Mouse (Mus musculus): ENCODE results near the gene Amot. TPM values are rescaled to one million over a fixed set of nuclear protein-coding genes. Genes with fewer than 3 reads are reported as not detected.

Amot gene
- polyA plus RNA-seq (2012; ENCODE audit: insufficient read depth, insufficient read length, missing spikeins), result 0.67 and 1.4 TPM in 2 replicates

GRCm38 (mm10) chrX:145504717-145505415 lies at the start of gene Amot:
Amot (minus strand) TSS chrX:145505181.
- no peak within 1 kb of the TSS for H3K27ac ChIP-seq (replicated peaks; ENCODE audit: low read depth, low read length)

DNA sequence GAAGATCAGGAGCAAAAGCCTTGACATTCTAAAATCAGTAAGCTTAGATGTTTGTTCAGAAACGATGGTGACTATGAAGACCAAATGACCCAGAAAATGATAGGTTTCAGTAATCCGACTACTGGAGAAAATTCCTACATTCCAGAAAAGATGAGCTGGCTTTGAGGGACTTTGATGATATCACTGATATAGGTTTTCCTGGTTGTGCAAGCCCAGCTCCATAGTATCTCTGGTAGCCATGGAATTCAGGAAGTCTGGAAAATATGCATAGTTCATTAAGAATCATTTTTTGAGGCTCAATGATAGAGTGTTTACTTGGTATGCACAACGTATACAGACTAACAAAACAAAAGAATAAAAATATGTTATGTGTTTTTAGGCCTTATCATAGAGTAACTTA lies 40.1 kb upstream of the Amot start:
- Histone ChIP-seq H3K27ac (replicated peaks; ENCODE audit: low read depth, low read length) (no peak overlapping the region), H3K4me3 (ENCODE audit: insufficient read depth, low read depth, low read length) (no peak overlapping the region), H3K4me1 (ENCODE audit: control insufficient read depth, insufficient read depth, insufficient read length, low read length) (no peaks in the 10 kb centered on the region)

More at GRCm38 (mm10) chrX:145504717-145505415, at the start of gene Amot:
- peak within 1 kb of the TSS; percentile 85 for H3K4me3 ChIP-seq (ENCODE audit: insufficient read depth, low read depth, low read length)
- no peaks in the 10 kb centered on the region for H3K4me1 ChIP-seq (ENCODE audit: control insufficient read depth, insufficient read depth, insufficient read length, low read length)

DNA sequence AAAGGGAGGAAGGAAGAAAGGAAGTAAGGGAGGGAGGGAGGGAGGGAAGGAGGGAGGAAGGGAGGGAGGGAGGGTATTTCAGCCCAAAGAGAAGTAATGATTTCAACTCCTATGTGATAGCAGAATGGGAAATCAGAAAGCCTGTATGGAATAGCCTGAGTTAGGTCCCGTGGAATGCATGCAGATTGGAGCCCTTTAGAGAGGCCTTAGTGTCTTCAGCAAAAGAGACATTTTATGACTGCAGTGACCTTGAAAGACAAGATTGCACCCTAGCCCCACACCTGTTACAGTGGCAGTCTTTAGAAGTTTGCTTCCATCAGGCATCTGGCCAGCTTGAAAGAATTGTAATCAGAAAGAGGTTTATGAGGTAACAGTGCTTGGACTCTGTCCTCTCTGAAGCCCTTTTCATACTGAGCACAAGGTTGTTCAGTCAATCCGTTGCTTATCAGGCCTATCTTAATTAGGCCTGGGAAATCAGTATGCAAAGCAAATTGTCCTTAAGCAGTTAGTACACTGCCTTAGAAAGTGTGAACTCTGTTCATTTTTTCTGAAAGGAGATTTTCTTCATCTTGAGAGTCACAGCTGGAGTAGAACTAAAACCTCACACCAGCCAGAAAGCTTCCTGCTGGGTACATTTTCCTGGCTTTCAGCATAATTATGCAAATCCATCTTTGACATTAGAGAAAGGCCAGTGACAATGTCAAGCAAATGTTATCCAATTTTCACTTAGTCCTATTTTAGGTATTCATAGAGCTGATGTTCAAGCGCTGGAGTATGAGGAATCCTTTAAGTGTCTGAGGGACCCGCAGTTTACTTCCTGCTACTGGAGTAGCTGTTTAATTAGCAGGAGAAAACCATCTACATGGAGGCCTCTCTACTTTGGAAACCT lies 38.9 kb upstream of the Amot start:
- no peaks in the 10 kb centered on the region for H3K4me1 ChIP-seq (ENCODE audit: control insufficient read depth, insufficient read depth, insufficient read length, low read length)
- no peak overlapping the region for H3K27ac ChIP-seq (replicated peaks; ENCODE audit: low read depth, low read length)
- no peak overlapping the region for H3K4me3 ChIP-seq (ENCODE audit: insufficient read depth, low read depth, low read length)

DNA sequence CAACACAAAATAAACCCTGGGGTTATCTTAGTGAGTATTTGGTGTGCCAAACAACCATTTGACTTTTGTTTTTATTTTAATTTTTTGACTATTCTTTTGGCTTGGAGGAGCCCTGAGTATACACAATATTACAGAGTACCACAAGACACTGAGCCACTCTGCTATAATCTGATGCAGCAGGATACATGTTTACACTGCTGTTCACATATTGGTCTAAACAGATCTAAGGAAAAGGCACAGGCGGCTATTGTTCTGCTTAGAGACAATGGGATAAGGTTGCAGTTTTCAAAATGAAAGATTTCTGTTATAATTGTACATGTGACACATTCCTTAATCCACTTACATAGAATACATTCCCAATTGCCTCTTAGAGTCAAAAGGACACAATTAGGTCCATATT lies 36.1 kb upstream of the Amot start:
- Histone ChIP-seq H3K4me3 (ENCODE audit: insufficient read depth, low read depth, low read length) (no peak overlapping the region), H3K27ac (replicated peaks; ENCODE audit: low read depth, low read length) (no peak overlapping the region), H3K4me1 (ENCODE audit: control insufficient read depth, insufficient read depth, insufficient read length, low read length) (no peaks in the 10 kb centered on the region)

- Histone ChIP-seq H3K4me1 (ENCODE audit: control insufficient read depth, insufficient read depth, insufficient read length, low read length) (no peaks in the 10 kb centered on the region), H3K4me3 (ENCODE audit: insufficient read depth, low read depth, low read length) (no peak overlapping the region), H3K27ac (replicated peaks; ENCODE audit: low read depth, low read length) (no peak overlapping the region)
Measured at GRCm38 (mm10) chrX:145540321-145540720, 35.3 kb upstream of the Amot start.

DNA sequence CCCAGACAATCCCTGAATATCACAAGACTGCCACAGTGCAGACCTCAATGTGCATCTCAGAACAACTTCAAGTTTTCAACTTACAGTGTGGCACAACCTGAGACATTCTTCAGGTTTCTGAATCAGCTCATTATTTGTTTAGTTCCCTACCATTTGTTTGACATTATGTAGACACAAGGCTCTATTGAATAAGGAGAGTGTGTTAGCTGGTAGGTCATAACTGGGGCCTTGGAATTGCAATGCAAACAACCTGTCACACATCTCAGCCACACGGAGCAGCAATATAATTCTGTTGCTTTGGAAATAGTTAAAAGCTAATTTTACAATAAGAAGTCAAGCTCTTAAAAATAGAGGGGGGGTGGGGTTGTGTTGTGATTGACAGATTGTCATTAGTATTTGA lies 24.6 kb upstream of the Amot start:
- Histone ChIP-seq H3K4me1 (ENCODE audit: control insufficient read depth, insufficient read depth, insufficient read length, low read length) (no peaks in the 10 kb centered on the region), H3K27ac (replicated peaks; ENCODE audit: low read depth, low read length) (no peak overlapping the region), H3K4me3 (ENCODE audit: insufficient read depth, low read depth, low read length) (no peak overlapping the region)

DNA sequence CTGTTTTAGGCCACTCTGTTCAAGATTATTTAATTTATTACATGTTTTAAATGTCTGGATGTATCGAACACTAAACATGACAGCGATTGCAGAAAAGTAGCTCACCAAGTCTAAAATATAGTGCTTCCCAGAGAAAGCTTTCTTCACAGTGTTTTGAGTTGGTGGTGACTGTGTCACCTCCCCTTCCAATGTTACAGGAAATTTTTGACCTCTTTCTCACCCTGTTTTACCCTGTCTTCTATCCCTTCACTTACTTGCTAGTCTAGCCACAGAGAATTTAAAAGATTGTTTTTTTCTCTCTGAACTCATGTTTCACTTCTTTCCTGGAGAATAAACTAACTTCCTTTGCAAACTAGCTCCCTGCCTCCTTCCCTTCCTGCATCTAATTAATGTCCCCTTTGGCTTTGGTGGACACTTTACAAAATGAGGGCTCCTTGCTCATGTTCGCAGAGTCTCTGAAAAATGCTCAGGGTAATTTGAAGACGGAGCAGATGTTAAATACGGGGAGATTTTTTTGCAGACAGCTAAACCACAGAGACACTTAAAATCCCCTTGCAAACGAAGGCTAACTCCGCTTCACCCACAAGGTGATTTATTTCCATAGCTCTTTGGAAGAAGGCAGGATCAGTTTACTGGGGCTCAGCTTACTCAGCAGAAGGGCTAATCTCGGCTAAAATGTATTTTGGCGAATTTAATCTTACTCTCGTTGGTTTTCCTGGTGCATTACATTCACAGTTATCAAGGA lies 11.5 kb upstream of the Amot start:
- Histone ChIP-seq H3K4me3 (ENCODE audit: insufficient read depth, low read depth, low read length) (no peak overlapping the region), H3K4me1 (ENCODE audit: control insufficient read depth, insufficient read depth, insufficient read length, low read length) (no peaks in the 10 kb centered on the region), H3K27ac (replicated peaks; ENCODE audit: low read depth, low read length) (no peak overlapping the region)

- H3K4me3 ChIP-seq (ENCODE audit: insufficient read depth, low read depth, low read length), result peak overlapping the region; percentile 25
Measured at GRCm38 (mm10) chrX:145515498-145516158, 10.6 kb upstream of the Amot start.

DNA sequence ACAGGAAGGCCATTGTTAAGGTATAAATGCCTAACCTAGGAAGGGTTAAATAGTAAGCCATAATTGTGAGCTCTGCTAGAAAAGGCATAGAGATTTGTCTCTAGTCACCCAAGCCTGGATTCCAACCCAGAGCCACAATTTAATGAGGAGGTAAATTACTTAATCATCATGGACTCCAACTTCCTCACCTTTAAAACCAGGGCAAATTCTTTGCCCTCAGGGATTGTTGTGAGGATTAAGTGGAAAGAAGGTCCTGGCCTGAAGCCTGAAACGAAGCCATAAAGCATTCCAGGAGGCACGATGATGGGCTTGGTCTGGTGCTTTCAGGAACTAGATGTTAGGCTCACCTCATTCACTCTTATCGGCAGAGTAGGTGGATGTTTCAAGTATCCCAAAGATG lies 5.7 kb upstream of the Amot start:
- Histone ChIP-seq H3K4me1 (ENCODE audit: control insufficient read depth, insufficient read depth, insufficient read length, low read length) (no peaks in the 10 kb centered on the region), H3K4me3 (ENCODE audit: insufficient read depth, low read depth, low read length) (no peak overlapping the region), H3K27ac (replicated peaks; ENCODE audit: low read depth, low read length) (no peak overlapping the region)

More at GRCm38 (mm10) chrX:145515498-145516158, 10.6 kb upstream of the Amot start:
- Histone ChIP-seq H3K4me1 (ENCODE audit: control insufficient read depth, insufficient read depth, insufficient read length, low read length) (no peaks in the 10 kb centered on the region), H3K27ac (replicated peaks; ENCODE audit: low read depth, low read length) (no peak overlapping the region)

DNA sequence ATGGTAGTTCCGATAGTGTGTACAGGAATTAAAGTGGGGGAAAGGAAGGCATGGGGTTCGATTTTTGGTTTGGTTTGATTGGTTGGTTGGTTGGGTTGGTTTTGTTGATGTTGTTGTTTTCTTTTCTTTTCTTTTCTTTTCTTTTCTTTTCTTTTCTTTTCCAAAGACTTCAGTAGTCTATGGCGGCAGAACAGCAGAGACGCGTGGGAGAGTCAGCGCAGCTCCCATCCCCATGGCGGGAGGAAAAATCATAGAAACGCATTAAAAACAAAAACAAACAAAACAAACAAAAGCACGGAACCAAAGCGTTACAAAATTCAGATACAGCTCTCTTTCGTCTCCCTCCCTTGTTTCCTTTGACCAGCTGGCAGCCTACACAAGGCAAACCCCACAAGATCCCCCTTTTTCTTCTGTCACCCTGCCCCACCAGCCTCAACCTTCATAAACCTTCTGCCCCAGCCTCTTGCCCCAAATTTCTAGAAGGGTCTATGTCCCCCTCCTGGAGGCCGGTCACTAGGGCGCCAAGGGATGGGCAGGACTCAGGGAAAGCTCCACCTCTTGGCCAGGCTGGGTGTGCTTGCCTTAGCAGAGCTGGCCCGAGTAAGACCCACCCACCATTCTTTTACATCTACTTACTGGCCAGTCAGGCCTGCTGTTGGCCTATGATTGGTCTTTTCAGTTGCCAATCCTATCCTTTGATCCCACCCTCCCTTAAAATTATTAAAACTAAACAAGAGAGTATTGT lies 648 bp upstream of the Amot start:
- Histone ChIP-seq H3K27ac (replicated peaks; ENCODE audit: low read depth, low read length) (no peak overlapping the region), H3K4me3 (ENCODE audit: insufficient read depth, low read depth, low read length) (peak overlapping the region; percentile 85), H3K4me1 (ENCODE audit: control insufficient read depth, insufficient read depth, insufficient read length, low read length) (no peaks in the 10 kb centered on the region)

DNA sequence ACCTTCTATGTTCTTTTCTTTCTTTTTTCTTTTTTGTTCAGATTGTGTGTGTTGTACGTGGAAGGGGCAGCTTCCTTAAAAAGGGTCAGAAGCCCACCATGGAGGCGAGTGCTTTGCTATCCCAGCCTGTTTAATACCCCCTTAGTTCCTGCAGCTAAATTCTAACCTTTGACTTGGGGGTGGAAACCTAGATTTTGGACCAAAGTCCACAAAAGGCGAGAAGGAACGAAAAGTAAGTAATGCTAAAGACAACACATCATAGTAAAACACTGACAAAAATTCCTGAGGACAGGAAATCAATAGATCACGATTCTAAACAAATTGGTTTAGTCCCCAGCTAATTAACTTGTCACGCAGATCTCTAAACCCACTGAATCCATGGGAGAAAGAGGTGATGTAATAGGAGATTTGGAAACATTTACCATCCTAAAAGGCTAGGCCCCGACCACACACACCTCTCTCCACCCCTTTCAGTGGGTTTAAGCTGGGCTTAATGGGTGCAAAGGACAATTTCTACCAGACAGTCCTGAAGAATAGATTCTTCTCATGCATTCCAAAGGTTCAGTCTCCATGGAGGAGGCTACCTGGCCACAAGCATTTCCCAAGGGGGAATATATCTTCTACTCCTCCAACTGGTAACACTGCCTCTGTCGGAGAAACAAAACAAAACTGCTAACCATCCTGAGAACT lies 3.2 kb downstream of the Amot start:
- Histone ChIP-seq H3K4me1 (ENCODE audit: control insufficient read depth, insufficient read depth, insufficient read length, low read length) (no peaks in the 10 kb centered on the region), H3K27ac (replicated peaks; ENCODE audit: low read depth, low read length) (no peak overlapping the region), H3K4me3 (ENCODE audit: insufficient read depth, low read depth, low read length) (no peak overlapping the region)

GRCm38 (mm10) chrX:145499101-145499500 lies 5.9 kb downstream of the Amot start:
- Histone ChIP-seq H3K27ac (replicated peaks; ENCODE audit: low read depth, low read length) (no peak overlapping the region), H3K4me1 (ENCODE audit: control insufficient read depth, insufficient read depth, insufficient read length, low read length) (no peaks in the 10 kb centered on the region), H3K4me3 (ENCODE audit: insufficient read depth, low read depth, low read length) (no peak overlapping the region)

DNA sequence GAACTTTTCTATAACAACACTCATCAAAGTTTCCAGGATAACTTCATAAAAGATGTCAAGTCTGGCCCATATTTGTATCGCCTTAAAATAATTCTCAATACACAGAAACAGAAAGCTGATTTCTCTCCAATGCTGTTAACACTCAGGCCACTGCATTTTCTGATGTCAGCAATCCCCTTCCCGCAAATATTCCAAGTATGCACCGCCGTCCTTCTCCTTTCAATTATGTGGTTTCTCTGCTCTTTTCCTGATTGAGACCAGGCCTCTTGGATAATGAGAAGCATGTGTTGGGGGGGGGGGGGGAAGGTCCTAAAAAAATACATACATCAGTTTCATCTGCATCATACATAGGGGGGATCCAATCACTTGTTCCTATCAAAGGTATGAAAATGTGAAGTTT lies 6.3 kb downstream of the Amot start:
- no peaks in the 10 kb centered on the region for H3K4me1 ChIP-seq (ENCODE audit: control insufficient read depth, insufficient read depth, insufficient read length, low read length)
- H3K4me3 ChIP-seq (ENCODE audit: insufficient read depth, low read depth, low read length), result no peak overlapping the region
- no peak overlapping the region for H3K27ac ChIP-seq (replicated peaks; ENCODE audit: low read depth, low read length)

GRCm38 (mm10) chrX:145497486-145497885 lies 7.5 kb downstream of the Amot start:
- Histone ChIP-seq H3K4me3 (ENCODE audit: insufficient read depth, low read depth, low read length) (no peak overlapping the region), H3K4me1 (ENCODE audit: control insufficient read depth, insufficient read depth, insufficient read length, low read length) (no peaks in the 10 kb centered on the region), H3K27ac (replicated peaks; ENCODE audit: low read depth, low read length) (no peak overlapping the region)

Data from brown adipose tissue, adult 24 weeks (tissue).